Mouse (Mus musculus): ENCODE data around the gene Ecel1. TPM values are rescaled to one million over a fixed set of nuclear protein-coding genes. Genes with fewer than 3 reads are reported as not detected.

The Ecel1 gene
- polyA plus RNA-seq, 1 experiment from 2014 or later: 0.55 TPM

- no peak for DNase-seq (ENCODE audit: low spot score)
Observed at GRCm38 (mm10) chr1:87102114-87102513, 54.2 kb downstream of the Ecel1 start.

- no peak for DNase-seq (ENCODE audit: low spot score)
Observed at GRCm38 (mm10) chr1:87101411-87101810, 54.9 kb downstream of the Ecel1 start, which contains the start of gene Alpi. Gene Alpi (minus strand): TSS chr1:87101606.

GRCm38 (mm10) chr1:87098358-87098975 lies 57.9 kb downstream of the Ecel1 start:
- DNase-seq (ENCODE audit: low spot score): peak; percentile 40

Other genes with a start within 250 kb of the Ecel1 start
- 0.33 and 0.46 TPM in 2 replicates for gene Alppl2, start 66.6 kb downstream of the Ecel1 start, polyA plus RNA-seq (2015; fragmentation: Nextera tagmentation; extraction: Ambion mirVana)
- gene Alpi, start 54.9 kb downstream of the Ecel1 start, polyA plus RNA-seq (2015; fragmentation: Nextera tagmentation; extraction: Ambion mirVana): 0.22 and 0.28 TPM in 2 replicates
- 0.26 and 0.60 TPM in 2 replicates for gene Akp3, start 31.5 kb downstream of the Ecel1 start, polyA plus RNA-seq (2015; fragmentation: Nextera tagmentation; extraction: Ambion mirVana)
- gene Prss56, start 26.8 kb upstream of the Ecel1 start, polyA plus RNA-seq (2015; fragmentation: Nextera tagmentation; extraction: Ambion mirVana): 0.10 and 0.36 TPM in 2 replicates
- gene Chrnd, start 34.1 kb upstream of the Ecel1 start, polyA plus RNA-seq (2015; fragmentation: Nextera tagmentation; extraction: Ambion mirVana): 0.14 and 0.24 TPM in 2 replicates
- gene Chrng, start 48.1 kb upstream of the Ecel1 start, polyA plus RNA-seq (2015; fragmentation: Nextera tagmentation; extraction: Ambion mirVana): 0.53 and 0.70 TPM in 2 replicates
- 167 and 170 TPM in 2 replicates for gene Eif4e2, start 57.4 kb upstream of the Ecel1 start, polyA plus RNA-seq (2015; fragmentation: Nextera tagmentation; extraction: Ambion mirVana)
- 1.2 and 1.5 TPM in 2 replicates for gene Efhd1, start 107.8 kb upstream of the Ecel1 start, polyA plus RNA-seq (2015; fragmentation: Nextera tagmentation; extraction: Ambion mirVana)
- gene Gigyf2, start 170.5 kb upstream of the Ecel1 start, polyA plus RNA-seq (2015; fragmentation: Nextera tagmentation; extraction: Ambion mirVana): 34.4 and 36.6 TPM in 2 replicates
- gene Kcnj13, start 238.2 kb upstream of the Ecel1 start, polyA plus RNA-seq (2015; fragmentation: Nextera tagmentation; extraction: Ambion mirVana): 0.18 and 0.62 TPM in 2 replicates

All from thymus, postnatal 0 days (tissue).